Mouse (Mus musculus): ENCODE results near the gene Gm29797.

Gene Gm29797

GRCm38 (mm10) chr2:181673501-181673900 is 16.7 kb downstream of the Gm29797 start:
- DNase-seq = no peak

- DNase-seq = no peak
Observed at GRCm38 (mm10) chr2:181674934-181675333, 18.1 kb downstream of the Gm29797 start.

DNA sequence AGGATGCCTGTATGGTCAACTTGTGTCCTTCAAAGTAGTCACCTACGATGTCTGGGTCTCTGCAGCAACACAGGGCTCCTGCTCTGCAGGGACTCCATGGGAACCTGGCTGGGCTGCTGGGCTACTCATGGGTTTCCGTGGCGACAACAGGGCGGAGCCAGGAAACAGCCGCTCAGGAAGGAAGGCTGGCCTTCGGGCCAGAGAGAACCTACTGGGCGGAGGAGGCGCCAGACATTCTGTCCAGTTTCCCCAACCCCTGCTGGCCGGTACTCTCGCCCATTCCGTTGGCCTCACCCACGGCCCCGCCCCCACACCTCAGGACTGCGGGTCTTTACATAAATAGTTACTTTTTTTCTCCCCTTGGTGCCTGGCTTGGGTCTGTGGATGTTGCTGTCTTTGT is 18.6 kb downstream of the Gm29797 start:
- no peak for DNase-seq

- DNase-seq = no peak
Observed at GRCm38 (mm10) chr2:181676424-181676823, 19.6 kb downstream of the Gm29797 start.

GRCm38 (mm10) chr2:181677096-181677754 is 20.4 kb downstream of the Gm29797 start:
- no peak for DNase-seq

DNA sequence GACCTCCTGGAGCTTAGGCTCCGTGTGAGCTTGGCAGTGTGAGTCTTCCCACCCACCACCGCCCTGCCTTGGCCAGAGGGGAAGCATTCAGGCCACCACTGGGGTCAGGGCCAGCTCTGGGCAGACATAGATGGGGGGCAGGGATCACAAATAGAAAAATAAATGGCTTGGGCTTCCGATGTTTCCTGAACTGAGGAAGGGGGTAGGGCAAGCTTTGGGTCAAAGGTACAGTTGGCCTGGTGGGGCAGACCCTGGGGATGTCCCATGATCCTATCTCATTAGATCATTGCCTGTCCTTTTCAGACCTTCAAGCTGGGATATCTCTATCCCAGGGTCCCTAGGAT is 20.9 kb downstream of the Gm29797 start:
- DNase-seq = no peak

- peak; percentile 88 for DNase-seq
Observed at GRCm38 (mm10) chr2:181678780-181679179, 21.9 kb downstream of the Gm29797 start.

GRCm38 (mm10) chr2:181679951-181680715 is 23.3 kb downstream of the Gm29797 start, which contains the start of gene Tcea2:
Gene Tcea2 (plus strand): TSS chr2:181680310.
- DNase-seq = peak; percentile 78

DNA sequence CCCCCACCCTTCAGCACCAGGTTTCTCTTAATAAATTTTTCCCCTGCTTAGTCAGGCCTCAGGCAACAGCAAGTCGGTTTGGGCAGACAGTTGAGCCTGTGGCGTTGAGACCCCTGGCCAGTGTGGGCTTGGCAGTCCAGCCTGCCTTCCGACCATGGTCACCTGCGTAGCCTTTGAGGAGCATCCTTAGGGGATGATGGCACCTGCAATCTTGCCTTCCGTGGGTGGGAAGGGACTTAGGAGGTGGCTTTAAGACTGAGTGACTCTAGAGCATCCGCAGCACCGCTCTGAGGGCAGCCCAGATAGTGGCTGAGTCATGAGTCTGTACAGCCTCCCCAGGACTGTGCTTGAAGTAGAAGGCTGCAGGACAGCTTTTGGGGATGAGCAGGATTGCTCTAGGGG is 23.9 kb downstream of the Gm29797 start:
- peak; percentile 48 for DNase-seq

- no peak for DNase-seq
Observed at GRCm38 (mm10) chr2:181681978-181682377, 25.1 kb downstream of the Gm29797 start.

GRCm38 (mm10) chr2:181683381-181683780 is 26.5 kb downstream of the Gm29797 start:
- no peak for DNase-seq

DNA sequence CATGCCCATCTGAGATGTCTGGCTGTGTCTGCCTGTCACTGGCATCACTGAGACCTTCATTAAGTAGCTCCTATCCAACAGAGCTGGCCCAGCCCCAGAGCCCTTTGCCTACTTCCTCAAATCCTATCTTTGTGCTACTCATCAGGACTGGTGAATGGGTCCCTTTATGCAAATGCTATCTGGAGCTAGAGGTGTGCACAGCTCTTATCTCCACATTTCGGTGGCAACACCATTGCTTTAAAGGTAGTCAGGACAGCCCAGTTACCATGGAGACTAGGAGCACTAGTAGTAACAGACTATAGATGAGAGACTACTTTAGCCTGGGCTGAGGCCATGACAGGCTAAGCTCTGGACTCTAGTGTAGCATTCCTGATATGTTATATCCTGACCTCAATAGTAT is 27.9 kb downstream of the Gm29797 start:
- DNase-seq = no peak

DNA sequence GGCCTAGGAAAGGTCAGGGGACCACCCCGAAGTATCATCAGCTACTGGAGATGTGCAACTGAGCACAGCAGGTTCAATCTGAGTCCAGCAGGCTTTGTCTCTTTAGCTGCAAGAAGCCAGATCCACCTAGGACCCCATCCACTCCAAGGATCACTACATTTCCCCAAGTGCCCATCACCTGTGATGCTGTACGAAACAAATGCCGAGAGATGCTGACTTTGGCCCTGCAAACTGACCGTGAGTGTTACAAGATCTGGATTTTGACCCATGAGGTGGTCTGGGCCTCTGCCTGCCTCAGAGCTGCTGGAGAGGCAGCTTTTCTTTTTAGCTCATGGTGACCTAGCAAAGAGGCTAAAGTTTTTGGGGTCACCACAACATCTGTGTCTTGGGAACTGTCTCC is 28.9 kb downstream of the Gm29797 start:
- no peak for DNase-seq

DNA sequence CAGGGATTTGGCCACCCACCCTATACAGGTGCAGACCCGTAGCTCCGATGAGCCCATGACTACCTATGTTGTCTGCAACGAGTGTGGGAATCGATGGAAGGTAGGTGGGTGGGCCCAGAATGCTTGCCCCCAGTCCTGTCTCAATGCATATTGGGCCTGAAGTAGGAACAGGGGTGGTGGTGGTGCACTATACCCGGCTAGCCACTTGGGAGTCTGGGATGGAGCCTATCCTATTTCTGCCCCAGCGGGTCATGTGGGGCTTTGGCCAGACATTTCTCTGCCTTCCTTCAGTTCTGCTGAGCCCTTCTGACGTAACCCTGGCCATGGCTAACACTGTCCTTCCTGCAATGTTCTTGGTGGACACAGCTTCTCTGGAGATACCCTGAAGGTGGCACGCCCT is 30.8 kb downstream of the Gm29797 start:
- DNase-seq = no peak

DNA sequence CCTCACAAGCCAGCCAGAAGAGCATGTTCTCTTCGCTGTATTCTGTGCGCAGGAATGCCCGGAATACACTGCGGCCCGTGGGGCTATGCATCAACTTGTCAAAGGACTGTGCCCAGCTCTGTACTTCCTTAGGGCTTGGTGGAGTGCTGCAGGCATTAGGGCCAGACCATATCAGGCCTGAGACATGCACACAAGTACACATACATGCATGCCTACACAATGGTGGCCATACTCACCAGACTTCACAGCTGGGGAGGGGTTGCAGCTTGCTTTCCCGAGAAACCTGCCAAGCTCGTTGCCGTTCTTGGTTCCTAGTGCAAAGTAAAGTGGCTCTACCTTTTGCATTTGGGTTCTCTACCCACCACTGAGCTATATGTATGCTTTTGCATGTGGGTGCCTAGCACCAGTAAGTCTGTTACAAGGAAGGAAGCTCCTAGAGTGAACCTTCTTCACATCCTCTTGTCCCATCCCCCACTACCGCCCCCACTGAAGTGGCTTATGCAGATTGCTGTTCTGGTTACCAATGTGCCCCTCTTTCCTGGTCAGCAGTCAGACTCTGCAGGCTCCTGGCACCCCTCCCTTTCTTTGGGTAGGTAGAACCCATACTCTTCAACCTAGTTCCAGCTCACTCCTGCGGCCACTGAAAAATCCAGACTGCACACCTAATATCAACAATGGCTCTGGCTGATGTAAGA is 32.8 kb downstream of the Gm29797 start:
- DNase-seq = no peak

- DNase-seq = no peak
Observed at GRCm38 (mm10) chr2:181691083-181691482, 34.2 kb downstream of the Gm29797 start.

DNA sequence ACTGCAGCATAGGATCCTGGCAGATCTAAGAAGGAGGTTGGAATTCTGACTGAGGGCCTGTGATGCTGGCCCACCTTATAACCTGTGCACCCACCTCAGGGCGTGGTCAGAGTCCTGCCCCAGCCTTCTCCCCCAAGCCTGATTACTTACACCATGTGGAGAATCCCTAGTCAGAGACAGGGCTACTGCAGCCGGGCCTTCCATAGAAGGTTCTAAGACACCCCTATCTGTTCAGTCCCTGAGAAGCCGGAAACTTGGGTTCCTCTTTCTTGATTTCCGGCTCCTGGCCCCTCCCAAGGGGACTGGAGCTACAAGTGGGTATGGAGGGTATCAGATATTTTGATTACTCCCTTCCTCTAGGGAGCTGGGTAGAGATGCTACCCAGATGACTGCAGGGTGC is 34.7 kb downstream of the Gm29797 start:
- no peak for DNase-seq

DNA sequence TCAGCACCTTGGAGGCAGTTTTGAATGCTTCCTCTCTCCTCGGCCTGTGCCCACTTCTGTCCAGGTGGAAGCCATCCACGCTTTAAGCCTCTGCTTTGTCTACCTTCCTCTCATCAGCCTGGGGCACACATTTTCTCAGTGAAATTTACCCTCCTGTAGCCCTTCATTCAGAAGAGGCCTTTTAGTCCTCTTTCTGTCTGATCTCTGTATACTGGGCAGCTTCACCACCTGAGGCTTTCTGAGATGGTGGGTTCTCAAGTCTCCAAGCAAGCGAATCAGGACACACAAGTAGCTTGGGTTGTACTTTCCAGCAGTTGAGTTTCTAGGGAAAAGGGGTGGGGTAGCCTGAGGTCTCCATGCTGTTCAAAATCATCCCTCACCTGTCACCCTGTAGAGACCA is 35.5 kb downstream of the Gm29797 start:
- no peak for DNase-seq

DNA sequence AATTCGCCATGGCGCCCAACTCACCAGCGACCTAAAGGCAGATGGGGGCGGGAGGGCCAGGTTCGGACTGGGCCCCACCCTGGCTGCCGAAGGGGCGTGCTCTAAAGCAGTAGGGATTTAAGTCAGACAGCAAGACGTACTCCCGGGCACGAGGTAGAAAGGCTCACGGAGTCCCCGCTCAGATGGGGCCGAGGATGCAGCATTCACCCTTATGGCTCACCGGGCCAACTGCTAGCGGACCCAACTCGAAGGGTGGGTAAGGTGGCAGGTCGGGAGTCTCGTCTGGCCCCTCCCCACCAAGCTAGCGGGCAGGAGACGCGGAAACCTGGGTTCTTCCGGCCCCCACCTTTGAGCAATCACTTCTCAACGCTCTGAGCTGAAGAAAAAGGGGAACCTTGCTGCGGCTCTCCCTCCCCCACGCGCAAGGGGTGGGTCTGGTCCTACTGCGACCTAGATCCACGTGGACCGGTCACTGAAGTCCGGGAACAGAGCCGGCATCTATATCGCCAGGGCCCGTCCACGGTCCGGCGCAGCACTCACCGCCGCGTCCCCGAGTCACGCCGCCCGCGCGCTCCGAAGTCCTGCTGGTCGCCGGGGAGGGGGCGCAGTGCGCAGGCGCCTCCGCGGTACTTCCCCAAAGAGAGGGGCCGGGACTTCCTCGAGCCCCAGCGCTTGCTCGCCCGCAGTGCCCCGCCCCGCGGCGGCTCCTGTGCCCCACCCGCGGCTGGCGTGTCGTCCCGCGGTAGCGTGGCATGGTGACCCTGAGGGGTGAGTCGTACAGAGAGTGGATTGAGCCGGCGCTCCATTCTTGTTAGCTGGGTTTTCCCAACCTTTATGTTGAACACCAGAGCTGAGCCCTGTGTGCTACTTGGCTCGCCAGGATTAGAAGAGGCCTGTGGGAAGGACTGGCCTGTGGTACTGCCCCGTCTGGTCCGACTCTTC is 36.8 kb downstream of the Gm29797 start, which contains the start of gene Rgs19:
Gene Rgs19 (minus strand): TSS at position 639 of the 942 bp plus-strand sequence.
- peak; percentile 86 for DNase-seq

DNA sequence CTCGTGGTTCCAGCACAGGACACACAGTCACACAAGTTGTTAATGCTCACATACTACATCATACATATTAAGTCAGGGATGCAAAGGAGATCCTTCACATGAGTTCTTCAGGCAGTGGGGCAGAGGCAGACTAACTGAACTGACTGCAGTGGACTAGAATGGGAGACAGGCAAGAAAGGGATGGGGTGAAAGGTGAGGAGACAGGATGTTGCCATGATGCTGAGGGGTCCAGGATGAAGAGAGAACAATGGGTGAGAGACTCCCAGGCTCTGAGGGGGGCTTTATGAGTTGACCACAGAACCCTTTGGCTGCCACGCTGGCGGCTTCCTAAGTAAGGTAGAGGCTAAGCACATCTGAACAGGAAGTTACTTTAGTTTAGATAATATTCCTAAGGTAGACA is 37.7 kb downstream of the Gm29797 start:
- DNase-seq = no peak

- DNase-seq = no peak
Observed at GRCm38 (mm10) chr2:181695776-181696175, 38.9 kb downstream of the Gm29797 start.

GRCm38 (mm10) chr2:181696801-181697420 is 40.1 kb downstream of the Gm29797 start:
- DNase-seq = no peak

All from right cerebral cortex, adult 18-20 months (tissue).